Mouse (Mus musculus) forebrain, embryonic 11.5 days (tissue): Measurements from ENCODE around the gene Dpy19l3. TPM values are rescaled to one million over a fixed set of nuclear protein-coding genes. Genes with fewer than 3 reads are reported as not detected.
A peak's percentile ranks its signal among the peaks of the same experiment; 100 is the strongest.

Experiments
- ATAC-seq: fragments of 200-750 bp; cut with Nextera tagmentation; replicated peaks from 2 replicates; pipeline ENCODE4 v1.8.0; 2017; ENCODE audit warnings: moderate TSS enrichment; ENCODE audit not compliant: low FRiP score
- DNase-seq: peaks from one replicate; pipeline ENCODE4 v3.0.0-alpha.2; 2017; ENCODE audit warnings: low spot score
- H3K27ac ChIP-seq: fragments of 300-500 bp; sonication (generic); 2 replicates; pipeline ENCODE4 v1.5.1; 2014; ENCODE audit warnings: low read depth, low read length
- H3K27me3 ChIP-seq: fragments of 300-500 bp; sonication (generic); 2 replicates; pipeline ENCODE4 v1.6.1; 2014; ENCODE audit warnings: mild to moderate bottlenecking, low read length, mixed read lengths; ENCODE audit not compliant: control insufficient read depth, insufficient read depth
- H3K36me3 ChIP-seq: fragments of 300-500 bp; sonication (generic); 2 replicates; pipeline ENCODE4 v1.6.1; 2014; ENCODE audit warnings: mild to moderate bottlenecking, low read length, moderate library complexity, mixed read lengths; ENCODE audit not compliant: control insufficient read depth, insufficient read depth
- H3K4me1 ChIP-seq: fragments of 300-500 bp; sonication (generic); replicated peaks from 2 replicates; pipeline ENCODE4 v1.6.1; 2014; ENCODE audit warnings: low read length, mixed read lengths; ENCODE audit not compliant: control insufficient read depth, insufficient read depth
- H3K4me2 ChIP-seq: fragments of 300-500 bp; sonication (generic); 2 replicates; pipeline ENCODE4 v1.6.1; 2014; ENCODE audit warnings: low read depth, mild to moderate bottlenecking, low read length, moderate library complexity, mixed read lengths; ENCODE audit not compliant: severe bottlenecking
- H3K4me3 ChIP-seq: fragments of 300-500 bp; sonication (generic); 2 replicates; pipeline ENCODE4 v1.5.1; 2014; ENCODE audit warnings: low read depth, low read length
- H3K9ac ChIP-seq: fragments of 300-500 bp; sonication (generic); 2 replicates; pipeline ENCODE4 v1.6.1; 2014; ENCODE audit warnings: low read length
- H3K9me3 ChIP-seq: fragments of 300-500 bp; sonication (generic); 2 replicates; pipeline ENCODE4 v1.6.1; 2016; ENCODE audit warnings: low read length, mixed read lengths; ENCODE audit not compliant: control insufficient read depth
- WGBS: fragments of 180-500 bp; shearing (Covaris S2); extraction: QIAGEN DNeasy Blood & Tissue Kit; methylation state at CpG from one replicate; pipeline ENCODE4 v1.1.7; 2014; 5-methylcytosine and 5-hydroxymethylcytosine counted together
- polyA plus RNA-seq: library from polyadenylated mRNA; unstranded; fragments of >200 nt; fragmentation: Nextera tagmentation; extraction: Ambion mirVana; gene quantifications from 2 replicates; pipeline ENCODE4 v1.2.1, GENCODE M21; 2014

Dpy19l3 gene
- polyA plus RNA-seq, 1 experiment from 2014 or later = 36.7 TPM

DNA sequence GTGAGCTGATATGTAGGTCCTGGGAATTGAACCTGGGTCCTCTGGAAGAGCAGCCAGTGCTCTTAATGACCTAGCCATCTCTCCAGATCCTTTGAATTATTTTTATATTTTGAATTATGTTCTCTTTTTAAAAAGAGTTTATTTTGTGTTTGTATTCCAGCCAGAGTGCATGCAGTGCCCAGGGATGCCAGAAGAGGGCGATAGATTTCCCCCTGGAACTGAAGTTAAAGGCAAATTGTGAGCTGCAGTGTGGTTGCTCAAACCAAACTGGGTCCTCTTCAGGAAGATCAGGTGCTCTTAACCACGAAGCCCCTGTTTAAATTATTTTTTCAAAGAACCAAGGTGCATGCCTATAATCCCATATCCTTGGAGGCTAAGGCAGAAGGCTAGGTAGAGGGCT, 5.3 kb upstream of the Dpy19l3 start:
- 25% methylated on average over 2 of the region's 2 CpGs for WGBS
- H3K4me1 ChIP-seq = no peaks in the 10 kb centered on the region

DNA sequence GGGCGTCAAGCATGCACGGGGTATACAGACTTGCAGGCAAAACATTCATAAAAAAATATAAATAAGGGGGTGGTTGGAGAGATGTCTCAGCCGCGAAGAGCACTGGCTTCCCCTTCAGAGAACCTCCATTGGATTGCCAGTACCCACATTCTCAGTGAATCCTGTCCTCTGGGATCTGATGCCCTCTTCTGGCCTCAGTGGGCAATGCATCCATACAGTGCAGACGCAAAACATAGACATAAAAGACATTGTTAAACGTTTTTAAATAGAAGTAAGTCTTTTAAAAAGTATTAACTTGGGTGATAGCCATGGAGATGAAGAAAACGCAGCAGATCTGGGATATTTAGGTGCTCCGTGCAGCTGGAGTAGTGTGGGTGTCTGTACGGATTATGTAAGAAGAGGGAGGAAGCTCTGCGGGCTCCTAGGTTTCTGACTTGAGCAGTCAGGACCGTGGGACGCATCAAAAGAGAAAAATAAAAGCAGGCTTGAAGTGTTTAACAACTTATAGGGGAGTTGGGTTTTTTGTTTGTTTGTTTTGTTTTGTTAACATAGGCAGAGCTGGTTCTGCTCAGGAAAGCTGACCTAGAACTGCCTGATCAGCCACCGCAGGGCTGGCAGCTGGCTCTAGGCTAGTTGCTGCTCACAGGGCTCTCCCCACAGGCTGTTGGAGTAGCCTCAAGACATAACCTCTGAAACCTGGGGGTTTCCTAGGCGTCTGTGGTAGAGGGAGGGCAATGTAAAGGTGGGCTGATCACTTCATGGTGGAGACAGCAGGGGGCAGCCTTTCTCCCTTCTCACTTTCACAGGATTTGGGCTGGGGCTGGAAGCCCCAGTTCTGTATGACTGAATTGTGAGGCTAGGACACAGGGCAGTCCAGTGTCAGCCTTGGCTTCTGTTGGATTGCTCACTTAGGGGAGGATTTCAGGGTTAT, 2.5 kb upstream of the Dpy19l3 start:
- Histone ChIP-seq H3K4me3 (no peak overlapping the region), H3K9me3 (no peaks in the 10 kb centered on the region; the same call in 1 of the 2 replicates), H3K9ac (no peak overlapping the region), H3K36me3 (no peaks in the 10 kb centered on the region), H3K4me2 (no peak overlapping the region), H3K27me3 (no peaks in the 10 kb centered on the region), H3K4me1 (0 out of 2 replicates have a peak, but pooled peaks cover 8% of the 10 kb centered on the region), H3K27ac (no peak overlapping the region)
- peak; percentile 59 for DNase-seq
- WGBS = 42% methylated on average over 14 of the region's 14 CpGs
- no peak for ATAC-seq

More for the DNA sequence above, 5.3 kb upstream of the Dpy19l3 start:
- no peak overlapping the region for H3K4me2 ChIP-seq
- no peaks in the 10 kb centered on the region for H3K27me3 ChIP-seq
- no peak overlapping the region for H3K4me3 ChIP-seq
- ATAC-seq (no peak), DNase-seq (peak; percentile 62)
- no peaks in the 10 kb centered on the region for H3K36me3 ChIP-seq
- H3K9me3 ChIP-seq = no peaks in the 10 kb centered on the region; the same call in 1 of the 2 replicates
- H3K27ac ChIP-seq = no peak overlapping the region
- H3K9ac ChIP-seq = no peak overlapping the region

DNA sequence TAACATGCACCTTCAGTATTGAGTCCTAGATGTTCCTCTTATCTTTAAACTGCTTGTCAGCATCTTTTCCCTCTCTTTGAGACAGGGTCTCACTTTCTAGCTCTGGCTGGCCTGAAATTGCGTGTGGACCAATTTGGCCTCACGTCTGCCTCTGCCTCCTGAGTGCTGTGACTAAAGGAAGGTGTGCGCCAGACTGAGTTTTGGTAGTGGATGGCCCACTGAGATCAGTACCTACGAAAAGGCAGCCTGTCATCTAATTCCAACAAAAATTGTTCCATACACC, 573 bp upstream of the Dpy19l3 start:
- no peak for DNase-seq
- H3K4me3 ChIP-seq = peak overlapping the region; percentile 80
- peak overlapping the region; percentile 85 for H3K4me2 ChIP-seq
- H3K9ac ChIP-seq = peak overlapping the region; percentile 50
- H3K36me3 ChIP-seq = no peaks in the 10 kb centered on the region
- peaks cover under 1% of the 10 kb centered on the region; the same call in 1 of the 2 replicates for H3K27me3 ChIP-seq
- 73% methylated on average over 4 of the region's 4 CpGs for WGBS
- H3K27ac ChIP-seq = no peak overlapping the region
- H3K9me3 ChIP-seq = no peaks in the 10 kb centered on the region; the same call in 1 of the 2 replicates
- peaks cover 8% of the 10 kb centered on the region; the same call in 1 of the 2 replicates for H3K4me1 ChIP-seq
- ATAC-seq = no peak

DNA sequence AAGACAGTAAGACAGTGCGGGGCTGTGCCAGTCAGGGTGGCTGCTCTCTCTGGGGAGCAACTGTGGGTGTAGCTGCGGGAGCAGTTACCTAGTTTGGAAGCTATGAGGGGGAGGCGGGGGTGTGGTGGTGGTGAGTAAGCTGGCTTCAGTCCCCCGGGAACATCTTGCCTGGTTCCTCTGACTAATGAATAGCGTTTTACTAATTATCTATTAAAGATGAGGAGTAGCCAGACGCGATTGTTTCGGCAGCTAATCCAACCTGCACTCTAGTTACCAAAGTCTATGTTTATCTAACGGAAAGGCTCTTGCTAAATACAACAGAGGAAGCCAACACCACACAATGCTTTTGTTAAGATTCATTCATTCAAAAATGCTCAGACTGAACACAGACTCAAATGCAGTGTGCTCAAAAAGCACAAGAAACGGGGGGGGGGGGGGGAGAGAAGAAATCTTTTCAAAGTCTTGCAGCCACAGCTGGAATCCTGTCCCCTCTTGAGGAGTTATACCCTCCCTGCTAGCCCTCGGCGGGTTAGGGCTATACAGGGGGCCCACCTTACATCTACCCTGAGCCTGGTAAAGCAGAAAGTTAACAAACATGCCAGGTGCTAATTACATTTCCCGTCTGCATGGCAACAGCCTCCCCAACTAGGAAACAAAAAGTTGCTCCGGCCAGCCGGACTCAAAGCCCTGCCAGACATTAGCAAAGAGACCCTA, 778 bp downstream of the Dpy19l3 start:
- Histone ChIP-seq H3K4me1 (peaks cover 8% of the 10 kb centered on the region; the same call in 1 of the 2 replicates), H3K36me3 (peaks cover 4% of the 10 kb centered on the region), H3K9ac (peak overlapping the region; percentile 71), H3K27ac (peak overlapping the region; percentile 57; the same call in 1 of the 2 replicates), H3K9me3 (no peaks in the 10 kb centered on the region; the same call in 1 of the 2 replicates), H3K27me3 (peaks cover 2% of the 10 kb centered on the region; the same call in 1 of the 2 replicates), H3K4me2 (peak overlapping the region; percentile 85), H3K4me3 (peak overlapping the region; percentile 80)
- ATAC-seq (peak; percentile 22; the same call in 1 of the 2 replicates), DNase-seq (peak; percentile 59)
- 3% methylated on average over 15 of the region's 15 CpGs for WGBS

DNA sequence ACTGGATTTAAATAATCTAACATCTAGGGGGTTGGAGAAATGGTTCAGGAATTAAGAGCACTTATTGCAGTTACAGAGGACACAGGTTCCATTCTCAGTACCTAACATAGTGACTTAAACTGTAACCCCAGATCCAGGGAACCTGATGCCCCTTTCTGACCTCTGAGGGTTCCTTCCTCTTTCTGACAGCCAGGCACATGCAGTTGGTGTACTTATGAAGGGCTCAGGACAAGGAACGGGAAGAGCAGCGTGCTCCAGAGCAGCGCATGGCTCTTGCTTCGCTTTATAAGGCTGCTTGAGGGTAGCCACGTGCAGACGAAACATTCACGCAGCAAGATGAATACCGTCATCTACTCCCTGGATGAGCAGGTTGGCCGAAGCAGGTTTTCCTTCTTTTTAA, 3.4 kb downstream of the Dpy19l3 start:
- H3K4me1 ChIP-seq = peaks cover 8% of the 10 kb centered on the region; the same call in 1 of the 2 replicates

DNA sequence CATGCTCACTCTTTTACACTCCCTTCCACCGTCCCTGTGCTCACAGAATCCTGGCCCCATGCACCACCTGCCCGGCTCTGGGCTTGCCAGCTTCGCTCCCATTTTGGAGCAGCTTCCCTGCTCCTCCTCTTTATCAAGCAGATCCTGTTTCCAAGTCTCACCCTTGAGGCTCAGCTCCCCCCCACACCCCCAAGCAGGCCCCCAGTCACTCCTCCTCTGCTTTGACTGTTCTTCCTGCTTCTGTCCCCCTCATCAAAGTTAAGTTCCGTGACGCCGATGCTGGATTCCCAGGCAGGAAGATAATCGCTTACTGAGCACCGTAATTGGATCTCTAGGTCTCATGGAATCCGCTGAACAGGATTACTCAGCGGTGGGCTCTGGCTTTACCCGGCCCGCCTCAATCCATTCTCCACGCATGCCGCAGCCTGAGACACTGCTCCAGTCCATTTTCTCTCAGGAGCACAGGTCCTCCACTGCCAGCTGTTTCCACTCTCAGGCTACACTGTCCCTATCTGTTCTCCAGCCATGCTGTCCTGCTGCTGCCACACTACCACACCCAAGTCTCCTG, 6.8 kb downstream of the Dpy19l3 start:
- ATAC-seq (no peak), DNase-seq (peak; percentile 57)
- Histone ChIP-seq H3K9ac (no peak overlapping the region), H3K36me3 (peaks cover 4% of the 10 kb centered on the region), H3K4me2 (no peak overlapping the region), H3K27ac (no peak overlapping the region), H3K9me3 (no peaks in the 10 kb centered on the region), H3K27me3 (peaks cover 2% of the 10 kb centered on the region; the same call in 1 of the 2 replicates), H3K4me3 (no peak overlapping the region), H3K4me1 (no peaks in the 10 kb centered on the region; the same call in 1 of the 2 replicates)
- WGBS = 57% methylated on average over 14 of the region's 14 CpGs

More for the DNA sequence above, 3.4 kb downstream of the Dpy19l3 start:
- H3K4me3 ChIP-seq = no peak overlapping the region
- DNase-seq = no peak
- WGBS = 94% methylated on average over 9 of the region's 9 CpGs
- peaks cover 4% of the 10 kb centered on the region for H3K36me3 ChIP-seq
- H3K27me3 ChIP-seq = peaks cover 2% of the 10 kb centered on the region; the same call in 1 of the 2 replicates
- H3K9ac ChIP-seq = no peak overlapping the region
- no peaks in the 10 kb centered on the region for H3K9me3 ChIP-seq
- no peak overlapping the region for H3K4me2 ChIP-seq
- ATAC-seq = no peak
- H3K27ac ChIP-seq = no peak overlapping the region

DNA sequence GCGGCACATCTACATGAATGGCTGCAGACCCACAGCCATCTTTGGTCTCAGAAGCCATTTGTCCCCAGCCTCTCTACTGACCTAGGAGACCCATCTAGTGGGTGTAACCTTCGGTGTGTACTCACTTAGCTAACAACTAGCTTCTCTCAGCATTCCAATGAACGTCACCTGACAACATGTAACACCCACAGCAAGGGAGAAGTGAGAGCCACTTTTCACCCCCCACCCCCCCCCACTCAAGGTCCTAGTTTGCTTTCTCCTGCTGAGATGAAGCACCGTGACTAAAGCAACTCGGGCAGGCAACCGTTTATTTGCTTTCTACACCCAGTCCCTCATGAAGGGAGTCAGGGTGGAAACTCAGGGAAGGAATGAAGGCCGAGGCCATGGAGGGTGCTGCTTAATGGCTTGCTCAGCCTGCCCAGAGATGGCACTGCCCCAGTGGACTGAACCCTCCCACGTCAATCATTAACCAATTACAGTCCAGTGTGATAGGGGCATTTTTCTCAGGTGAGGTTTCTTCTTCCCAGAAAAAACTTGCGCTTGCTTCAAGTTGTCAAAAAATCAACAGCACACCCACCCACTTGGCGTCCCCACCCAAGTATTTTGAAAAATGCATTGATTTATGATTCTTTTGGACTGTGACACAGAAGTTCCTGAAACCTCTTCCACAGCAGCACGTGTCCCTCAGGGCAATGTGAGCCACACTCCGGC, 7.4 kb downstream of the Dpy19l3 start:
- Histone ChIP-seq H3K4me2 (no peak overlapping the region), H3K4me3 (no peak overlapping the region), H3K27me3 (peaks cover 2% of the 10 kb centered on the region; the same call in 1 of the 2 replicates), H3K4me1 (no peaks in the 10 kb centered on the region; the same call in 1 of the 2 replicates), H3K36me3 (peaks cover 4% of the 10 kb centered on the region), H3K27ac (no peak overlapping the region), H3K9ac (no peak overlapping the region), H3K9me3 (no peaks in the 10 kb centered on the region)
- DNase-seq (no peak), ATAC-seq (no peak)
- 90% methylated on average over 12 of the region's 12 CpGs for WGBS

DNA sequence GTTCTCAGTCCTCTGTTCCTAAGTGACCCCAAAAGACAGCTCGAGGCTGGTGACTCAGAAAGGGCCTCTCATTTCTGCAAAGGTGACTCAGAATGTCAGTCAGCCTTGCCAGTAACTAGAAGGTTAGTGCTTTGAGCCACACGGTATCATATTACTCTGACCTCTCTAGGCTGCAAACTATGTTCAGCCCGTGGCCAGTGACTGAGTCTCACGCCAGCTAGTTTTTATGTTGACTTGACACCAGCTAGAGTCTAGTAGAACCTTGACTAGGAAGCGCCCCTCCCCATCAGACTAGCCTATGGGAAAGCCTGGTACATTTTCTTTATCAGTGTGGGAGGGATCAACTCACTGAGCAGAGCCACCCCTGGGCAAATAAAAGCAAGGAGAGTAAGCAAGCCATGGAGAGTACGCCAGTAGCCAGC, 9.0 kb downstream of the Dpy19l3 start:
- 90% methylated on average over 6 of the region's 6 CpGs for WGBS
- Histone ChIP-seq H3K27ac (no peak overlapping the region), H3K9me3 (no peaks in the 10 kb centered on the region), H3K4me1 (no peaks in the 10 kb centered on the region), H3K4me2 (no peak overlapping the region), H3K9ac (no peak overlapping the region), H3K27me3 (peaks cover 2% of the 10 kb centered on the region; the same call in 1 of the 2 replicates), H3K36me3 (peaks cover 4% of the 10 kb centered on the region), H3K4me3 (no peak overlapping the region)
- DNase-seq = no peak
- ATAC-seq = no peak
